Mouse (Mus musculus): Measurements from ENCODE around the gene Slc52a3. TPM values are rescaled to one million over a fixed set of nuclear protein-coding genes. Genes with fewer than 3 reads are reported as not detected.

Slc52a3 gene
- polyA plus RNA-seq, 2 experiments: 0.73 to 0.74 TPM

GRCm38 (mm10) chr2:152012222-152012621 lies 15.9 kb downstream of the Slc52a3 start:
- Histone ChIP-seq H3K27ac (no peak overlapping the region), H3K9ac (replicated peaks) (no peak overlapping the region), H3K4me3 (ENCODE audit: insufficient read depth in 1 of 2, low read depth in 2 of 2, low read length in 2 of 2) (no peak overlapping the region), H3K36me3 (replicated peaks; ENCODE audit: control insufficient read depth, insufficient read depth, low read depth) (no peaks in the 10 kb centered on the region), H3K9me3 (ENCODE audit: control insufficient read depth, low read length) (no peaks in the 10 kb centered on the region), H3K4me1 (replicated peaks; ENCODE audit: control insufficient read depth in 2 of 2, insufficient read depth in 2 of 2, low read length in 1 of 2) (no peaks in the 10 kb centered on the region; a peak in 1 of 4 replicates), H3K27me3 (ENCODE audit: control insufficient read depth, insufficient read depth, low read length) (no peaks in the 10 kb centered on the region), H3K4me2 (ENCODE audit: low read depth) (no peak overlapping the region)
- WGBS (ENCODE audit: insufficient replicate concordance): 36% methylated on average over 4 of the region's 4 CpGs
- TF ChIP-seq EP300 (IDR thresholded peaks at IDR 0.05; ENCODE audit: low read depth): no peak
- TF ChIP-seq CTCF (IDR thresholded peaks at IDR 0.05; ENCODE audit: low read depth): no peak
- ATAC-seq (ENCODE audit: insufficient read depth) (no peak), DNase-seq (ENCODE audit: low read depth in 3 of 3, low spot score in 3 of 3) (no peak)

- Histone ChIP-seq H3K4me1 (replicated peaks; ENCODE audit: control insufficient read depth in 2 of 2, insufficient read depth in 2 of 2, low read length in 1 of 2) (no peaks in the 10 kb centered on the region; a peak in 1 of 4 replicates), H3K9ac (replicated peaks) (no peak overlapping the region), H3K27me3 (ENCODE audit: control insufficient read depth, insufficient read depth, low read length) (no peaks in the 10 kb centered on the region), H3K4me2 (ENCODE audit: low read depth) (no peak overlapping the region), H3K27ac (no peak overlapping the region), H3K36me3 (replicated peaks; ENCODE audit: control insufficient read depth, insufficient read depth, low read depth) (no peaks in the 10 kb centered on the region), H3K4me3 (ENCODE audit: insufficient read depth in 1 of 2, low read depth in 2 of 2, low read length in 2 of 2) (no peak overlapping the region), H3K9me3 (ENCODE audit: control insufficient read depth, low read length) (no peaks in the 10 kb centered on the region)
- WGBS (ENCODE audit: insufficient replicate concordance): 33% methylated on average over 2 of the region's 2 CpGs
- TF ChIP-seq EP300 (IDR thresholded peaks at IDR 0.05; ENCODE audit: low read depth) (no peak), CTCF (IDR thresholded peaks at IDR 0.05; ENCODE audit: low read depth) (no peak)
- ATAC-seq (ENCODE audit: insufficient read depth): no peak
- DNase-seq (ENCODE audit: low read depth in 3 of 3, low spot score in 3 of 3): no peak
These were observed 16.4 kb downstream of the Slc52a3 start for GRCm38 (mm10) chr2:152012701-152013100.

- TF ChIP-seq CTCF (IDR thresholded peaks at IDR 0.05; ENCODE audit: low read depth) (no peak), EP300 (IDR thresholded peaks at IDR 0.05; ENCODE audit: low read depth) (no peak)
- 39% methylated on average over 4 of the region's 4 CpGs for WGBS (ENCODE audit: insufficient replicate concordance)
- no peaks in the 10 kb centered on the region; a peak in 1 of 4 replicates for H3K4me1 ChIP-seq (replicated peaks; ENCODE audit: control insufficient read depth in 2 of 2, insufficient read depth in 2 of 2, low read length in 1 of 2)
- H3K4me2 ChIP-seq (ENCODE audit: low read depth): no peak overlapping the region
- no peaks in the 10 kb centered on the region for H3K27me3 ChIP-seq (ENCODE audit: control insufficient read depth, insufficient read depth, low read length)
- no peak overlapping the region for H3K4me3 ChIP-seq (ENCODE audit: insufficient read depth in 1 of 2, low read depth in 2 of 2, low read length in 2 of 2)
- H3K27ac ChIP-seq: no peak overlapping the region
- DNase-seq (ENCODE audit: low read depth in 3 of 3, low spot score in 3 of 3) (no peak), ATAC-seq (ENCODE audit: insufficient read depth) (no peak)
- H3K36me3 ChIP-seq (replicated peaks; ENCODE audit: control insufficient read depth, insufficient read depth, low read depth): no peaks in the 10 kb centered on the region
- no peaks in the 10 kb centered on the region for H3K9me3 ChIP-seq (ENCODE audit: control insufficient read depth, low read length)
- no peak overlapping the region for H3K9ac ChIP-seq (replicated peaks)
These were observed 19.7 kb downstream of the Slc52a3 start for GRCm38 (mm10) chr2:152015997-152016396.

- ATAC-seq (ENCODE audit: insufficient read depth): no peak
- no peaks in the 10 kb centered on the region for H3K27me3 ChIP-seq (ENCODE audit: control insufficient read depth, insufficient read depth, low read length)
- no peak overlapping the region for H3K9ac ChIP-seq (replicated peaks)
- 65% methylated on average over 9 of the region's 9 CpGs for WGBS (ENCODE audit: insufficient replicate concordance)
- H3K4me3 ChIP-seq (ENCODE audit: insufficient read depth in 1 of 2, low read depth in 2 of 2, low read length in 2 of 2): no peak overlapping the region
- no peaks in the 10 kb centered on the region for H3K9me3 ChIP-seq (ENCODE audit: control insufficient read depth, low read length)
- no peak for TF ChIP-seq EP300 (IDR thresholded peaks at IDR 0.05; ENCODE audit: low read depth)
- no peak for TF ChIP-seq CTCF (IDR thresholded peaks at IDR 0.05; ENCODE audit: low read depth)
- H3K4me2 ChIP-seq (ENCODE audit: low read depth): no peak overlapping the region
- H3K27ac ChIP-seq: no peak overlapping the region
- no peaks in the 10 kb centered on the region; a peak in 1 of 4 replicates for H3K4me1 ChIP-seq (replicated peaks; ENCODE audit: control insufficient read depth in 2 of 2, insufficient read depth in 2 of 2, low read length in 1 of 2)
- no peak for DNase-seq (ENCODE audit: low read depth in 3 of 3, low spot score in 3 of 3)
- H3K36me3 ChIP-seq (replicated peaks; ENCODE audit: control insufficient read depth, insufficient read depth, low read depth): no peaks in the 10 kb centered on the region
These were observed 20.4 kb downstream of the Slc52a3 start for GRCm38 (mm10) chr2:152016666-152017065.

GRCm38 (mm10) chr2:152020255-152020654 lies 23.9 kb downstream of the Slc52a3 start:
- TF ChIP-seq EP300 (IDR thresholded peaks at IDR 0.05; ENCODE audit: low read depth): no peak
- peak; percentile 80 for TF ChIP-seq CTCF (IDR thresholded peaks at IDR 0.05; ENCODE audit: low read depth)
- Histone ChIP-seq H3K36me3 (replicated peaks; ENCODE audit: control insufficient read depth, insufficient read depth, low read depth) (no peaks in the 10 kb centered on the region), H3K27ac (no peak overlapping the region), H3K27me3 (ENCODE audit: control insufficient read depth, insufficient read depth, low read length) (no peaks in the 10 kb centered on the region), H3K9ac (replicated peaks) (no peak overlapping the region), H3K4me2 (ENCODE audit: low read depth) (no peak overlapping the region), H3K4me1 (replicated peaks; ENCODE audit: control insufficient read depth in 2 of 2, insufficient read depth in 2 of 2, low read length in 1 of 2) (no peaks in the 10 kb centered on the region), H3K9me3 (ENCODE audit: control insufficient read depth, low read length) (no peaks in the 10 kb centered on the region), H3K4me3 (ENCODE audit: insufficient read depth in 1 of 2, low read depth in 2 of 2, low read length in 2 of 2) (no peak overlapping the region)
- DNase-seq (ENCODE audit: low read depth in 3 of 3, low spot score in 3 of 3): no peak
- 17% methylated on average over 6 of the region's 6 CpGs for WGBS (ENCODE audit: insufficient replicate concordance)
- ATAC-seq (ENCODE audit: insufficient read depth): no peak

Data from liver, embryonic 14.5 days (tissue).